Mouse (Mus musculus): Measurements from ENCODE around the gene Spata2.

Gene Spata2

DNA sequence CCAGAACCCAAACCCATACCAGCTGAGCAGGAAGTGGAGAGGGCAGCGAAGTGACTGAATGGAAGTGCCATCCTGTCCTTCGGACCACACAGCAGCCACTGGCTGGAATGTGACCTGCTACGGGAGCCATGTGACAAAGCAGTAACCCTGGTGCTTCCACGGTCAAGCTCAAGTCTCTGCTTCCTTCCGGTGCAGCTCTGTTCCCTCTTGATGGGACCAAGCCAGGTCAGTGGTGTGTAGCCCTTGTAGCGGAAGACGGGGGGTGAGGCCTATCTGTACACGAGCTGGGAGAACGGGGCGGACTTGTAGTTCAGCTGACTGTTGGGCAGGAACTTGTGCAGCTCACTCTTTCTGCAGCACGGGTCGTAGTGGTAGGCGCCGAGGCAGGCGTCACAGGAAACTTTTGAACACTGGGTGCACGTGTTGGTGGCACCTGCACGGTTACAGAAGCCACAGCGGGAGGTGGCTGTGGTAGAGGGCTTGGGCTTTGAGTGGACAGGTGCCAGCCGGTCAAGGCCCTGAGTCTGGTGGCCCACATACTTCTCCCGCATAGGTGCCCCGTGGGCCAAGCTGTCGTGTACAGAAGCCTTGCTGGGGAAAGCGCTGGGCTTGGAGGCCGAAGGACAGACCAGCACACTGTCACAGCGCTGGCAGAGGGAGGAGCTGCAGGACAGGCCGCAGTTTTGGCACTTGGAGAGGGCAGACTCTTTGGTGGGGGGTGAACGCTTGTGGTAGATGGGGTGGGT, 9.4 kb downstream of the Spata2 start:
- no peak for DNase-seq (ENCODE audit: low spot score in 2 of 2)

DNA sequence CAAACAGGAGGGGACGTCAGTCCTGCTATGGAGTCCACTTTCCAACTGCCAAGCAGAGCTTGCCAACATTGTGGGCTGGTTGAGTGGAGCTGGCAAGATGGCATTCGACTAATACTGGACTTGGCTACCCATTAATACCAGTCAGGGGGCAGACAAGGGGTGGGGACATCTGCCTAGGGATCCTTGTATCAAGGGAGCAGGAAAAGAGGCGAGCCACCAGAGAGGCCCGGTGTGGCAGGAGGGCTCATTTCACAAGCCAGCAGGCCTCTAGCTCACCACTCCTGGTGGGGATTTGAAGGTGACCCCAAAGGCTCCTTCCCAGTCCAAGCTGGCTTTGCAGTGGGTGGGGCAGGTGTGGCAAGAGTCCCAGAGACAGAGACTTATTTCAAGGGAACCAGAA, 10.0 kb downstream of the Spata2 start:
- no peak for DNase-seq (ENCODE audit: low spot score in 2 of 2)

- no peak for DNase-seq (ENCODE audit: low spot score in 2 of 2)
Observed at GRCm38 (mm10) chr2:167479501-167479900, 13.2 kb downstream of the Spata2 start.

DNA sequence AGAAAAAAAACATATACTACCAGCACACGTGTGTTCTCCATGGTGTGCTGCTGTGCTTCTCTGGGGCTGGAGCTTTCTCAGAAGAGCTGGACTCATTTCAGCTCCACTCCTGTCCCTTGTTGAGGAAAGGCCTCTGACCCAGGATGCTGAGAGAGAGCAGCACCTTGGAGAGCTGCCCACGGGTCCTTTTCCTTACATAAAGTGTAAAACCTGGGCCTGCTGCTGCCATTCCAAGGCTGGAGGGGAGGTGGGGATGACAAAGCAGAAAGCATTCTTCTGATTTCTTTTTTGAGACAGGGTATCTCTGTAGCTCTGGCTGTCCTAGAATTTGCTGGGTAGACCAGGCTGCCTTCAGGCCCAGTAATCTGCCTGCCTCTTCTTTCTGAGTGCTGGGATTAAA, 14.6 kb downstream of the Spata2 start:
- no peak for DNase-seq (ENCODE audit: low spot score in 2 of 2)

- no peak for DNase-seq (ENCODE audit: low spot score in 2 of 2)
Observed at GRCm38 (mm10) chr2:167476762-167477161, 15.9 kb downstream of the Spata2 start.

DNA sequence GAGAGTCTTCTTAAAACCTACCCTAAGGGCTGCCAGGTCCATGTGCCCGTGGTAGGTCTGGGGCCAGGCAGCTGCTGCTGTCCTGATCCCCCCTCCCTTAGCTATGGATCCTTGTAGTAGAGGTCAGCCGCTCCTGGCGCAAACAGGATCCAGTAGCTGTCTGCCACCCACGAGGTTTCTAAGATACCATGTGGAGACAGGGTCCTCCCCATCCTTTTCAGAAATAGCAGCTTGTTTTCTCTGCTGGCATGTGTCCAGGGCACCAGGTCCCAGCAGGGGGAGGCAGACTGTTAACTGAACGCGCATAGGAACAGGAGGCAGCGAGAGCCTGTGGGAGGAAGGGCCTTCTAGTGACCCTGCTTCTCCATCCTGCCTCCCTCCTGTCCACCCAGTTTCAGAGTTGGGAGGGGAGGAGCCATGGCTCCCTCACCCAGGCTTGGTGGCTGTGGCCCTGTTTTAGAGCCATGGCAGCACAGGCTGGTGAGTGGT, 16.4 kb downstream of the Spata2 start:
- DNase-seq (ENCODE audit: low spot score in 2 of 2) = peak in 1 of 2 experiments; percentile 34

DNA sequence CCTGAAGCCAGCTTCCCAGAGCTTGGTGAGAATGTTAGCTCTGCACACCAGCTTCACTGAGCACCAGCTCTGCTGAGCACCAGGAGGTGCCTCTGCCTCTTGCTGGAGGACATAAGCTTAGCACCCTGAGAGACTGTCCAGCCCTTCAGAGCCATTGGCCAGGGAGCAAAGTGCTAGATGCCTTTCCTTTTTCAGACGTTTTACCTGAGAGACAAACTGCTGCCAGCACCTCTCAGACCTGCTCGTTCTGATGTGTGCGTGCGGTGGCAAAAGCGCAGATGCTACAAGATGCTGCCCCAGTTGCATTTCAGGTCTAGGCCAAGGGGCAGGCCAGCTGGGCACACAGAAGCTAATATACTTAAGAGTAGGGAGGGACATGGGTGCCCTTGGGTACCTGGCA, 17.1 kb downstream of the Spata2 start:
- no peak for DNase-seq (ENCODE audit: low spot score in 2 of 2)

- no peak for DNase-seq (ENCODE audit: low spot score in 2 of 2)
Observed at GRCm38 (mm10) chr2:167474218-167474617, 18.5 kb downstream of the Spata2 start.

DNA sequence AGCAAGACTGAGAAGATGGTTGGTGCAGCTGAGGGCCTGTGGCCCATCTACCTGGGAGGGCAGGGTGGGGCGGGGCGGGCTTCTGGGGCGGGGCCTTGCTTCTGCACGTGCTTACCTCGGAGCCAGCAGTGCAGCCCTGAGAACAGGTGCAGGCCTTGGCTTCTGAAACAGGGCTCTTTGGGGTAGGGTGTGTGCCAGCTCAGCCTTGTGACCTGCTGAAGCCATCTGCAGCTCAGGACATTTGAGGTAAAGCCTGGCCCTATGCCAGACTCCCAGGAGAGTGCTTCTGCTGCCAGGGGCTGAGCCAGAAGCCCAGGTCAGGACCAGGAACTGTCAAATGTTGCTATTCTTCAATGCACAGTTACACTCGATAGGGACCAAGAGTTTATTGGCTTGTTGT, 21.1 kb downstream of the Spata2 start:
- no peak for DNase-seq (ENCODE audit: low spot score in 2 of 2)

- DNase-seq (ENCODE audit: low spot score in 2 of 2) = no peak
Observed at GRCm38 (mm10) chr2:167470611-167471010, 22.1 kb downstream of the Spata2 start.

GRCm38 (mm10) chr2:167468444-167468843, 24.2 kb downstream of the Spata2 start:
- no peak for DNase-seq (ENCODE audit: low spot score in 2 of 2)

DNA sequence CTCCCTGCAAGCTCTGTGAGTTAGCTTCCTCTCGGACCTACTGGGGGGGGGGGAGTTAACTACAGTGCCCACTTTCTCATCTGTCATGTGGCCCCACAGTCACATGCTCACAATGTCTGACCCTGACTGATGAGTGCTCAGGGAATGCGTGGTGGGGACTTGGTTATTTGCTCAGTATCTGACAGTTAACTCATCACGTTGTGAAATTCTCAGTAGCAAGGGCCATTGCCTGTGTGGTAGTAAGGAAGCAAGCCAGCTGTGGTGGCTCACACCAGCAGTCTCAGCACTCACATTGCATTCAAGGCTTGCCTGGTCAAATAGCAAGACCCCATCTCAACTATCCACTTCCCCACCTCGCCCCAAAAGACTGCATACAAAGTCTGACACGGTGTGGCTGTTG, 25.5 kb downstream of the Spata2 start:
- DNase-seq (ENCODE audit: low spot score in 2 of 2) = no peak

DNA sequence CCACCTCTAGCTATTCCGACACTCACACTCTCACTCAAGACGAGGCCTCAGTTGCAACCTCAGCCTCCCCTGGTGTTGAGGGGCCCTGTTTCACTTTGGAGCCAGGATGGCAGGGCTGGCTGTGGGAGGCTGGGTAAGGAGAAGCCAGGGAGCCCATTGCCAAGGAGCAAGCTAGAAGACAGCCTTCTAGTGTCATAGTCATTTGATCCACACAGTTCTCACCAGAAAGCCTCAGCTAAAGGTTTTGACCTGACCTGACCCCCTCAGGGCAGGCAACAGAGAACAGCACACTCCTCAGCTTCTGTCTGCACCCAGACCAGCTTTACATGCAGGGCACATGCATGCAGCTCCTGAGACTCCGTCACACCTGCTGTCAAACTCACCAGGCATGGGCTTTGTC, 26.7 kb downstream of the Spata2 start:
- DNase-seq (ENCODE audit: low spot score in 2 of 2) = no peak

DNA sequence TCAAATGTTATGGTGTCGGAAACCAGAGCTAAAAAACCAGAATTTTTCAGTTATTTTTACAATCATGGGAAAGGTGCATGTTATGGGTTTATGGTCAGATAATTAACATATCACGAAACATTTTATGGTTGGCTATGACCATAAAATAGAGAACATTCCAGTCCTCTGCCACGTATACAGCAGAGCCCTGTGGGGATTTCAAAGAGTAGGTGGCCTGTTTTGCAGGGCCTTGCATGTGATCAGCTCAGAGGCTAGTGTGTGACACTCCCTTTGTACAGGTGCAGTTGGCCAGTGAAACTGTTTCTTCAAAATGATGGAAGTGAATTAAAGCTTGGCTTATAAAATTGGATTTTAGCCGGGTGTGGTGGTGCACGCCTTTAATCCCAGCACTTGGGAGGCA, 28.9 kb downstream of the Spata2 start:
- no peak for DNase-seq (ENCODE audit: low spot score in 2 of 2)

DNA sequence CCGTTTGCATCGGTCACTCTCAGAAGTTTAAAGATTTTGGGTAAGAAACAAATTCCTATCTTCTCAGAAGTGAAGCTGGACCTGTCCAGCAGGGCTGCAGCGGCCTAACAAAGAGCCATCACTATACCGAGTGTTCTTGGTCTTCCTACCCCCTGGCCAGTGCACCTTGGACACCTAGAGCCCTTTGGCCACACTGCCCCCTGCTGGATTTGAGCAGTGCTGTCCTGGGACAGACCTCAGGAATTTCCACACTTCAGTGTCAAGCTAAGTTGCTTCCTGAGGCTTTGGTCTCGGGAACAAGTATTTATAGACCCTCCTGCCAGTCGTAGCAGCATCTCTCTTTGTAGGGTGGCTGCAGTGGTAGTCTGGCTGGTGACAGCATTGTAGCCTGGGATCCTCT, 29.7 kb downstream of the Spata2 start:
- peak; percentile 72 to 89 for DNase-seq (ENCODE audit: low spot score in 2 of 2)

DNA sequence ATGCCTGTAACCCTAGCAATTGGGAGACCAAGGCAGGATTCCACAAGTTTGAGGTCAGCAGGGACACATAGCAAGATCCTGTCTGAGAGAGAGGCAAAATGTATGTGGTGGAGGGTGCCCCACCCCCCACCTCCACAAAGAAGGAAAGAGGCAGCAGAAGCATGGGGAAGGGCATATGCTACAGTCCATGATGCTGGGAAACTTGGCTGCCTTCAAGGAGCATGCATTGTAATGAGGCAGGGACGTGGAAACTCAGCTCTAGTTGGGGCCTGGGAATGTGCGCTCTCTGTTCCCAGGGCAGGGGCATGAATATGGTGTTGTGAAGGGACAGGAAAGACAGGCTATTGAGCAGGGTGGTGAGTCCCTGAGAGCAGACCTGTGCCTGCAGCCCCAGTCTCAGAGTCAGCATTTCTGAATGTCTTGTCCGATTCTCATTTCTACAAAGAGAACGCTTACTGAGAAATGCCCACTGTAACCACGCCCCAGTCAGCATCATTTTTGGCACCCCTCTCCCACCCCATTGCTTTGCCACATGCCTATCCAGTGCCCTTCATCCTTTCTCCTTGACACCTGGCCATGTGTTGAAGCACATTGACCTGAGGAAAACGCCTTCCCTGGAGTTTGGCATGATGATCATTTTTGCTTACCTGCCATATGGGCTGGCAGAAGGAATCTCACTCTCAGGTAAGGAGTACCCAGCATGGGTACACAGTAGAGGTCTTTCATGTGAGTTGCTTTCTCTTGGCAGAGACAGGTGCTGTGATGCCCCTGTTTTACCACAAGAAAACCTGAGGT, 33.4 kb downstream of the Spata2 start:
- DNase-seq (ENCODE audit: low spot score in 2 of 2) = no peak

GRCm38 (mm10) chr2:167458548-167458947, 34.1 kb downstream of the Spata2 start:
- no peak for DNase-seq (ENCODE audit: low spot score in 2 of 2)

DNA sequence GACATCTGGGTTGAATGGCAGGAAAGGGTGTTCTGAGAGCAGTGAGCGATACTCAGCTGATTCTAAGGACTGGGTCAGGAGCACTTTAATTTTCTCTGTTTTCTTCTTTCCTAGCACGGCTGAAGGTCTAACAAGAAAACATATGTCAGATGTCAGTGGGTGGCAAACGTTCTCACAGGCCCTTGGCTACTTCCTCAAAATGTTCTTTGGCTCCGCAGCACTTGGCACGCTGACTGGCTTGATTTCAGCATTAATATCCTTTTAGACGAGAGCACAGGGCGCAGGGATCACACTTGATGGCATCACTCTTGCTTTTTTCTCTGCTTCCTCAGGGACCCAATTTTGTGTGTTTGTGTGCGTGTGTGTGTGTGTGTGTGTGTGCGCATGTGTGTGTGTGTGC, 35.5 kb downstream of the Spata2 start:
- DNase-seq (ENCODE audit: low spot score in 2 of 2) = no peak

- DNase-seq (ENCODE audit: low spot score in 2 of 2) = no peak
Observed at GRCm38 (mm10) chr2:167456361-167457020, 36.2 kb downstream of the Spata2 start.

DNA sequence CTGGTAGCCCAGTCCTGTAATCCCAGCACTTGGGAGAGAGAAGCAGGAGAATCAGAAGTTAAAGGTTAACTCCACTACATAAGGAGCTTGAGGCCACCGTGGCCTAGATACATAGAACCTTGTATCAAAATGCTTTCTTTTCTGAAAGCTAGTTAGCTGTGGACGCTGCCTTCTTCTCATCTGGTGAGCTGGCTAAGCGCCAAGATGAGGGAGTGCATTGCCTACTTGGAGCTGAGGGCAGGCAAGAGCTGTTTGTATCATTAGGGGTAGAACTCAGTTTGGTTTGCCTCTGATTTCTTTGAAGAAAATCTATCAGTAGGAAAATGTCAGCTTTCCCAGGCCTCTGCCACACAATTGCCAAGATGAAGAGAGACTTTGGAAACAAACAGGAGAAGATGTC, 38.9 kb downstream of the Spata2 start:
- DNase-seq (ENCODE audit: low spot score in 2 of 2) = no peak

GRCm38 (mm10) chr2:167450647-167451046, 42.0 kb downstream of the Spata2 start:
- DNase-seq (ENCODE audit: low spot score in 2 of 2) = no peak
